Mouse (Mus musculus) lung, adult 18-20 months (tissue): Measurements from ENCODE around the gene Prdm13.
A peak's percentile ranks its signal among the peaks of the same experiment; 100 is the strongest.

ENCODE experiments used
- DNase-seq, 2 experiments: peaks; one replicate each; pipeline ENCODE4 v3.0.0; 2022; ENCODE audit warnings: mixed read lengths in 2 of 2

Gene Prdm13

GRCm38 (mm10) chr4:21685595-21686091 lies at the start of gene Prdm13:
Gene Prdm13 (minus strand): TSS chr4:21685963.
- no peak for DNase-seq

GRCm38 (mm10) chr4:21727615-21728165 lies 41.9 kb upstream of the Prdm13 start, which contains the start of gene Ccnc:
Gene Ccnc (plus strand): TSS chr4:21727701.
- DNase-seq: peak; percentile 94 to 95

GRCm38 (mm10) chr4:21726912-21727614 lies 41.3 kb upstream of the Prdm13 start:
- DNase-seq: peak; percentile 20 to 53

GRCm38 (mm10) chr4:21722752-21723334 lies 37.1 kb upstream of the Prdm13 start:
- no peak for DNase-seq

GRCm38 (mm10) chr4:21712147-21712546 lies 26.4 kb upstream of the Prdm13 start:
- peak; percentile 41 to 50 for DNase-seq

- no peak for DNase-seq
Observed at GRCm38 (mm10) chr4:21705046-21705445, 19.3 kb upstream of the Prdm13 start.

- peak; percentile 50 to 55 for DNase-seq
Observed at GRCm38 (mm10) chr4:21695638-21696254, 10.0 kb upstream of the Prdm13 start.

- DNase-seq: no peak
Observed at GRCm38 (mm10) chr4:21690221-21690620, 4.5 kb upstream of the Prdm13 start.

GRCm38 (mm10) chr4:21689492-21689941 lies 3.8 kb upstream of the Prdm13 start:
- no peak for DNase-seq

- DNase-seq: no peak
Observed at GRCm38 (mm10) chr4:21688703-21689200, 3.0 kb upstream of the Prdm13 start.

GRCm38 (mm10) chr4:21687783-21688702 lies 2.3 kb upstream of the Prdm13 start:
- DNase-seq: no peak

- DNase-seq: no peak
Observed at GRCm38 (mm10) chr4:21686934-21687333, 1.2 kb upstream of the Prdm13 start.

GRCm38 (mm10) chr4:21686416-21686815 lies 653 bp upstream of the Prdm13 start:
- no peak for DNase-seq

GRCm38 (mm10) chr4:21684341-21684970 lies 1.3 kb downstream of the Prdm13 start:
- DNase-seq: no peak

GRCm38 (mm10) chr4:21682421-21683150 lies 3.2 kb downstream of the Prdm13 start:
- no peak for DNase-seq

GRCm38 (mm10) chr4:21680971-21681370 lies 4.8 kb downstream of the Prdm13 start:
- DNase-seq: no peak

GRCm38 (mm10) chr4:21679624-21680480 lies 5.9 kb downstream of the Prdm13 start:
- no peak for DNase-seq

GRCm38 (mm10) chr4:21678975-21679623 lies 6.7 kb downstream of the Prdm13 start:
- no peak for DNase-seq
